Mouse (Mus musculus) left cerebral cortex, postnatal 4 days (tissue): Measurements from ENCODE around the gene Rnf207. TPM values are rescaled to one million over a fixed set of nuclear protein-coding genes. Genes with fewer than 3 reads are reported as not detected.

Source experiments
- total RNA-seq, 2 experiments: library from RNA; stranded (reverse); gene quantifications; 2 replicates each; pipeline ENCODE4 v1.2.3; 2021

Rnf207 gene
- total RNA-seq, 2 experiments from 2014 or later, result 3.0 to 3.8 TPM

Other genes starting within 250 kb of the Rnf207 start
- gene Plekhg5, start 246.5 kb downstream of the Rnf207 start, total RNA-seq, result 10 to 100 TPM; 21.2 to 25.7 TPM
- 1 to 10 TPM; 2.3 to 2.6 TPM for gene Tnfrsf25, start 203.1 kb downstream of the Rnf207 start, total RNA-seq
- under 1 TPM in 1 of 2 experiments, not detected in 1; 0.46 TPM for gene Espn, start 166.6 kb downstream of the Rnf207 start, total RNA-seq
- gene Hes2, start 160.1 kb downstream of the Rnf207 start, total RNA-seq, result not detected
- 100 to 1,000 TPM; 349 to 380 TPM for gene Acot7, start 140.9 kb downstream of the Rnf207 start, total RNA-seq
- 10 to 100 TPM; 28.6 to 31.1 TPM for gene Gpr153, start 44.8 kb downstream of the Rnf207 start, total RNA-seq
- gene Hes3, start 27.3 kb downstream of the Rnf207 start, total RNA-seq, result under 1 TPM in 1 of 2 experiments, not detected in 1; 0.20 TPM
- 10 to 100 TPM; 22.8 to 23.4 TPM for gene Icmt, start 21.8 kb downstream of the Rnf207 start, total RNA-seq
- gene Rpl22, start 6.7 kb upstream of the Rnf207 start, total RNA-seq, result 100 to 1,000 TPM; 335 to 363 TPM
- gene Chd5, start 19.7 kb upstream of the Rnf207 start, total RNA-seq, result 100 to 1,000 TPM; 185 to 191 TPM
- gene Nphp4, start 157.7 kb upstream of the Rnf207 start, total RNA-seq, result 10 to 100 TPM; 10.5 to 12.1 TPM
- gene Kcnab2, start 158.9 kb upstream of the Rnf207 start, total RNA-seq, result 10 to 100 TPM; 35.0 to 43.6 TPM